Mouse (Mus musculus): ENCODE measurements at regions not wholly inside any gene's neighbourhood (a gene's known extent, or its start where the extent isn't known, plus 50 kb on each side); places are given as distances from the start of the nearest gene placed in this dataset.

GRCm38 (mm10) chr12:26635665-26636241 is 166.7 kb downstream of the Cmpk2 start:
- WGBS, result 48% methylated on average over 4 of the region's 4 CpGs
- no peak for DNase-seq
- TF ChIP-seq POLR2A (IDR thresholded peaks at IDR 0.05; ENCODE audit: borderline replicate concordance, extremely low read depth, low read depth, low read length) (no peak), CTCF (IDR thresholded peaks at IDR 0.05; ENCODE audit: insufficient read depth, low read length) (no peak)
- H3K4me1 ChIP-seq (ENCODE audit: control insufficient read depth, insufficient read depth, low read length), result no peaks in the 10 kb centered on the region
- no peak overlapping the region for H3K4me3 ChIP-seq (replicated peaks; ENCODE audit: extremely low read depth, low read depth, low read length)

GRCm38 (mm10) chr12:26635253-26635652 is 166.2 kb downstream of the Cmpk2 start:
- 26% methylated on average over 3 of the region's 3 CpGs for WGBS
- TF ChIP-seq POLR2A (IDR thresholded peaks at IDR 0.05; ENCODE audit: borderline replicate concordance, extremely low read depth, low read depth, low read length), result no peak
- Histone ChIP-seq H3K4me3 (replicated peaks; ENCODE audit: extremely low read depth, low read depth, low read length) (no peak overlapping the region), H3K4me1 (ENCODE audit: control insufficient read depth, insufficient read depth, low read length) (no peaks in the 10 kb centered on the region)
- no peak for DNase-seq

GRCm38 (mm10) chr12:26631795-26632122 is 162.8 kb downstream of the Cmpk2 start:
- no peaks in the 10 kb centered on the region for H3K4me1 ChIP-seq (ENCODE audit: control insufficient read depth, insufficient read depth, low read length)
- no peak for DNase-seq
- TF ChIP-seq POLR2A (IDR thresholded peaks at IDR 0.05; ENCODE audit: borderline replicate concordance, extremely low read depth, low read depth, low read length) (no peak), CTCF (IDR thresholded peaks at IDR 0.05; ENCODE audit: insufficient read depth, low read length) (no peak)
- WGBS, result 53% methylated on average over 1 of the region's 1 CpGs
- H3K4me3 ChIP-seq (replicated peaks; ENCODE audit: extremely low read depth, low read depth, low read length), result no peak overlapping the region

- 61% methylated on average over 4 of the region's 4 CpGs for WGBS
- no peak overlapping the region for H3K4me3 ChIP-seq (replicated peaks; ENCODE audit: extremely low read depth, low read depth, low read length)
- no peaks in the 10 kb centered on the region for H3K4me1 ChIP-seq (ENCODE audit: control insufficient read depth, insufficient read depth, low read length)
- DNase-seq, result no peak
- TF ChIP-seq CTCF (IDR thresholded peaks at IDR 0.05; ENCODE audit: insufficient read depth, low read length) (no peak), POLR2A (IDR thresholded peaks at IDR 0.05; ENCODE audit: borderline replicate concordance, extremely low read depth, low read depth, low read length) (no peak)
These were observed 162.2 kb downstream of the Cmpk2 start for GRCm38 (mm10) chr12:26631111-26631794.

GRCm38 (mm10) chr12:26621135-26621932 is 152.3 kb downstream of the Cmpk2 start:
- DNase-seq, result no peak
- TF ChIP-seq CTCF (IDR thresholded peaks at IDR 0.05; ENCODE audit: insufficient read depth, low read length) (no peak), POLR2A (IDR thresholded peaks at IDR 0.05; ENCODE audit: borderline replicate concordance, extremely low read depth, low read depth, low read length) (no peak)
- H3K4me3 ChIP-seq (replicated peaks; ENCODE audit: extremely low read depth, low read depth, low read length), result no peak overlapping the region
- 65% methylated on average over 12 of the region's 12 CpGs for WGBS
- no peaks in the 10 kb centered on the region for H3K4me1 ChIP-seq (ENCODE audit: control insufficient read depth, insufficient read depth, low read length)

- TF ChIP-seq POLR2A (IDR thresholded peaks at IDR 0.05; ENCODE audit: borderline replicate concordance, extremely low read depth, low read depth, low read length) (no peak), CTCF (IDR thresholded peaks at IDR 0.05; ENCODE audit: insufficient read depth, low read length) (no peak)
- WGBS, result 71% methylated on average over 8 of the region's 8 CpGs
- no peak for DNase-seq
- no peaks in the 10 kb centered on the region for H3K4me1 ChIP-seq (ENCODE audit: control insufficient read depth, insufficient read depth, low read length)
- no peak overlapping the region for H3K4me3 ChIP-seq (replicated peaks; ENCODE audit: extremely low read depth, low read depth, low read length)
These were observed 151.6 kb downstream of the Cmpk2 start for GRCm38 (mm10) chr12:26620501-26621134.

GRCm38 (mm10) chr12:26617969-26618368 is 149.0 kb downstream of the Cmpk2 start:
- Histone ChIP-seq H3K4me3 (replicated peaks; ENCODE audit: extremely low read depth, low read depth, low read length) (no peak overlapping the region), H3K4me1 (ENCODE audit: control insufficient read depth, insufficient read depth, low read length) (no peaks in the 10 kb centered on the region)
- no peak for DNase-seq
- no peak for TF ChIP-seq POLR2A (IDR thresholded peaks at IDR 0.05; ENCODE audit: borderline replicate concordance, extremely low read depth, low read depth, low read length)
- TF ChIP-seq CTCF (IDR thresholded peaks at IDR 0.05; ENCODE audit: insufficient read depth, low read length), result no peak
- WGBS, result 88% methylated on average over 3 of the region's 3 CpGs

GRCm38 (mm10) chr12:26613086-26613705 is 144.2 kb downstream of the Cmpk2 start:
- Histone ChIP-seq H3K4me3 (replicated peaks; ENCODE audit: extremely low read depth, low read depth, low read length) (no peak overlapping the region), H3K4me1 (ENCODE audit: control insufficient read depth, insufficient read depth, low read length) (no peaks in the 10 kb centered on the region)
- TF ChIP-seq CTCF (IDR thresholded peaks at IDR 0.05; ENCODE audit: insufficient read depth, low read length), result no peak
- no peak for DNase-seq
- 63% methylated on average over 11 of the region's 11 CpGs for WGBS

- no peak for TF ChIP-seq CTCF (IDR thresholded peaks at IDR 0.05; ENCODE audit: insufficient read depth, low read length)
- TF ChIP-seq POLR2A (IDR thresholded peaks at IDR 0.05; ENCODE audit: borderline replicate concordance, extremely low read depth, low read depth, low read length), result no peak
- Histone ChIP-seq H3K4me1 (ENCODE audit: control insufficient read depth, insufficient read depth, low read length) (no peaks in the 10 kb centered on the region), H3K4me3 (replicated peaks; ENCODE audit: extremely low read depth, low read depth, low read length) (no peak overlapping the region)
- no peak for DNase-seq
- 85% methylated on average over 3 of the region's 3 CpGs for WGBS
These were observed 141.1 kb downstream of the Cmpk2 start for GRCm38 (mm10) chr12:26610079-26610478.

Measured in lung, adult 2 months (tissue).